Mouse (Mus musculus) embryo, embryonic 10 days (tissue): ENCODE data around the gene Pfkfb4.
A peak's percentile ranks its signal among the peaks of the same experiment; 100 is the strongest.

ENCODE experiments used
- DNase-seq: peaks from one replicate; pipeline ENCODE4 v3.0.0-alpha.2; 2015; ENCODE audit warnings: low spot score

Pfkfb4 gene

DNA sequence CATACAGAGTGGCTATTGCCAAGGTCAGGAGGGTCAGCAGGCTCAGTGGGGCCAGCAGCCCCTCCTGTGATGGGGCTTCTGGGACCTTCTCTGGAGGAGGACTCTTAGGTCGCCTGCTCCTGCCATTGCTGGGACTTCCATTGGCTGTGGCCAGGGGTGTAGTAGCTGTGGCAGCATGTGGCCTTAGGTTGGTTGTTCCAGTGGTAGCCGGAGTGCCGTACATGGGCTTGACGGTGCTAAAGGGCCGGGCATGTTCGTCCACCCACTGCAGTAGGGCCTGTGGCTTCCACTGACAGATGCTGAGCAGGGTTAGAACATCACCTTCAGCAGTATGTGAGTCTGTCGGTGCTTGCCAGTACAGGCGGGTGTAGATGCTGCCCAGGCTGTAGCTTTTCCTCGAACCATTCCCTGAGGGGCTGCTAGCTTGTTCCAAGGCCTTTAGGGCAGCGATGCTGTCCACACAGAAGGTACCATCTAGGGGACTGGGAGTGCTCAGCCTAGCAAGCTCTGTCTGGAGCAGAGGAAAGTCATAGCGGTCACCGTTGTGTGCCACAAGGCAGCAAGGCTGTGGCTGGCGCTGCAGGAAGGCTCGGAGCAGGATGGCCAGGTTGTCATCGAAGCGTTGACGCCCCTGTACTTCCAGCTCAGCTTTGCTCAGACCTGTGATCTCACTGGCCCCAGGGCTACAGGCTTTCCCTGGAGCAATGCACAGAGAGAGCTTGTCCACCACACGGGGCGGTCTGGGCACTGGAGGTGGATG, 66.6 kb downstream of the Pfkfb4 start:
- no peak for DNase-seq

DNA sequence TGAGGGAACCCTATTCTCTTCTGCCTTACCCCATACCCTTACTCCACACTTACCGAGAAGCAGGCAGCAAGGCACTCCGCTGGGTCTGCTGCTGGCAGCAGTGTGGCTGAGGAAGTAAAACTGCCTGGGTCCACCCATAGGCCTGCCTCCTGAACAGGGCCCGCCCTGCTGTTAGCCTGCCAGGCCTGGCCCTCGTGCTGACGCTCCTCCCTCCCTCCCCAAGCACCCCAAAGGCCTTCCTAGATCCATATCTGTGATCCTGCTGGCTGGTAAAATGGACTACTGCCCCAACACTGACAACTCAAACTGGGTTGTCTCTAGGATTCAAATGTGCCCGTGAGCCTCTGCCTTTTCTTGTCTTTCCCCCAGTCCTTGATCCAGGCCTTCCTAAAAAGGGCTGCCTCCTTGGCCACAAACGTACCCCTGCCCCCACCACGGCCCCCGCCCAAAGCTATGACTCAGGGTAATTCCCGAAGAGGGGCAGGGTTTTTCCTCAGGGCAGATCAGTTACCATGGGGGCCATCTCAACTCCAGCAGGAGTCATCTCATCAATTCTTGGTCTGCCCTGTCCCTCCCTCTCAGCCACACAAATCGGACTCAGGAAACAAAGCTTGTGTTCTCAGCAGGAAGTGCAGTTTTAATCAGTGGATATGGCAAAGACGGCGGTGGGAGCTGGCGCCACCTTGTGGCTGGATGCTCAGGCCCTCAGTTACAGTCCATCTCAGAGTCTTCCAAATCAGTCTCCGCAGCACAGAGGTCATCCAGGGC, 67.7 kb downstream of the Pfkfb4 start, which contains the start of gene Trex1:
Gene Trex1 (minus strand): TSS at position 599 of the 768 bp plus-strand sequence.
- peak; percentile 89 for DNase-seq

DNA sequence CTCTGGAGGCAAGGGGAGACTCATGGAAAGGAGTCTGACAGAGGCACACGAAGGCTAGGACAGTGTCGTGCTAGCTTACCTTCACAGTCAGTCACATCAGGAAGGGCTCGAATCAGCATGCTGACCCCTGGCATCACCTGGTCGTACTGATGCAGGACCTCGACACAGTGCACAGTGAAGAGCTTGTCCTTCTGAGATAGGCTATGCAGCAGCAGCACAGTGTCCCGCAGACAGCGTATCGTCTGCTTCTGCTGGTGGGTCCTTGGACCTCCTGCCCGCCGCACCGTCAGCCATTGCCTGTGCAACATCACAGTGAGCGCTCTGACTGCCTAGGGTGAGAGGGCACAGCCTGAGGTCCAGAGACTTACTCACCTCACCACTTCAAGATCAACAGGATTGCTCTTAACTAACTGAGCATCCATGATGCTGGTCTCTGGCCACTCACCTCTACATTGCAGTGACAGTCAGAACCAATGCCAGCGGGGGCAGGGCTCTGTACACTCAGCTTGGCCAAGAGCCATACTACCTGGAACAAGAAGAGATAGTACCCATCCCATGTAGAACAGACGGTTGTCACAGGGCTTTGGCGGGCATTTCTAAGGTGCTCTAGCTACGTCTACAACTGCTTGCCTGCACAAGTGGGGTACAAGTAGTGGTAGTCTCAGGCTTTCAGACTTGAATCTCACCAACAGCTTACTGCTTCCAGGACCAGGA, 68.8 kb downstream of the Pfkfb4 start:
- no peak for DNase-seq

DNA sequence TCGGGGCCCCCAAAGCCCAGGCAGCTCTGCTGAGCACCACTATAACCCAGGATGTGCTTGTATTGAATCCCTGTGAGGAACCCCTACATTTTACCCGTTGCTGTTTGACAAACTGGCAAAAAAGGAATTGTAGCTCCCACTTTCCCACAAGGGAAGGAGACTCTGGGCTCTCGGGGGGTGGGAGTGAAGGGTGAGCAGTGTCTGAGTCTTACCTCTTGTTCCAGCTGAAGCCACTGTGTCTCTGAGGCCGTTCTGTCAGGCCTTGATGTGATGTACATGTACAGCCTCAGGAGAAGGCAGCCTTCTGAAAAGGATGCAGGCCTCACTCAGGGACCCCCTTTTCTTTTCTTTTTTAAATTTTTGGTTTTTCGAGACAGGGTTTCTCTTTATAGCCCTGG, 69.3 kb downstream of the Pfkfb4 start:
- no peak for DNase-seq

DNA sequence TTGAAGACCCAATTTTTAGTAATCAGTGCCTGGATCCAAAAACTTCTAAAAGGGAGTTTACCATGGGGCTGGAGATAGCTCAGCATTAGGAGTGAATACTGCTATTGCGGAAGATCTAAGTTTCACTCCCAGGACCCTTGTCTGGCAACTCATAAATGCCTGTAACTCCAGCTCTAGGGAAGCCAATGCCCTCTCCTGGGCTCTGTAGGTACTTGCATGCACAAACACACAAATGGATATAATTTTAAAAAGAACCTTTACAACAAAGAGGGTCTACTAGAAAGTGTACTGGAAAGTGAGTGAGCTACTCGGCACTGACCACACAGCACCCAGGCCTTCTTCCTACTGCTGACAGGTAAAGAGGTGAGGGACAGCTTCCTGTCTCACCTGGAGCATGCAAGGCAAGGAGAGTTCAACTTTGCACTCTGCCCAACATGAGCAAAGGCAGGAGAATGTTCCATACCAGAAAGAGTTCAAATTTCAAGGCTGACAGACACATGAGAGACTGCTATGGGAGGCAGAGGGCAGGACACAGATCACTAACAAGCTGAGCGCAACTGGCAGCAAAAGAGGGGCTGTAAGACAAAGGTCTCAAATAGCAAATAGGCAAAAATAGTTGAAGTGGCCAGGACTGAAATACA, 76.6 kb downstream of the Pfkfb4 start:
- DNase-seq, result no peak

DNA sequence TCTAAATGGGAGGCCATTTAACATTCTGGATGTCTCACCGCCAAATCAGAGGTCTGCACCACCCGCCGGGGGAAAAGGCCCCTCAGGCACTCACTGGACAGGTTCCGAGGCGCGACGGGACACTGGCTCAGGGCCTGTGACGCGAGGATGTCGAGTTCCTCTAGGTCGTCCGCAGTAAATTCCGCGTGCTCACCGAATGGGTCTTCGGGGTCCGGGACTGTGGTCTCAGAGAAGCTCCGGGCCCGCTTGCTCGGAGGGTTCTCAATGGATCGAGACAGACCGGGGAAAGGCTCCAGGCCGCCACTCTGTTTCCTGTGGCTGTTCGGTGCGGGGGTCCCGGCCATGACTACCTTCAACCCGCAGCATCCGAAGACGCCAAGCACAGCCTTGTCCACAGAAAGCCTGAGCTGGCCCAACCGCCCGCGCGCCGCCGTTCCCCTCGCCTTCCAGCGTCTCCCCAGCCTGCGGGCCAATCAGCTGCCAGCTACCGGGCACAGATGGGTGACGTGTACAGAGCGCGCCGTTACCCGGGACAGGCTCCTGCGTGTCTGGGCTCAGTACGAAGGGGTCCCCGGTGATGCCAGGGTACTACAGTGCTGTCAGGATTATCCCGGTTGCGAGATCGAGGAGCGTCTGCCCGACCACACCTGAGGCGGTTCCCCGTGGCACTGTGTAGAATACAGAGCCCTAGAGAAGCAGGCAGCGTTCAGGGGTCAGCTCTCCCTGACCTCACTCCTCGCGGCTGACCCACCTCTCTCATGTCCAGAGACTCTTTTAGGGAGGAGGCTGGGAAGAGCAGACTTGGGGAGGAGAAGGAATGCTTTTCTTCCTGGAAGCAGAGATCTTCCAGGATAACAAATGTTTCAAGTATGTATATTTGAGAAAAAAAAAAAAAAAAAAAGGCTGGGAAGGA, 82.3 kb downstream of the Pfkfb4 start, which contains the start of gene Atrip:
Gene Atrip (minus strand): TSS at position 464 of the 913 bp plus-strand sequence.
- peak; percentile 96 for DNase-seq

DNA sequence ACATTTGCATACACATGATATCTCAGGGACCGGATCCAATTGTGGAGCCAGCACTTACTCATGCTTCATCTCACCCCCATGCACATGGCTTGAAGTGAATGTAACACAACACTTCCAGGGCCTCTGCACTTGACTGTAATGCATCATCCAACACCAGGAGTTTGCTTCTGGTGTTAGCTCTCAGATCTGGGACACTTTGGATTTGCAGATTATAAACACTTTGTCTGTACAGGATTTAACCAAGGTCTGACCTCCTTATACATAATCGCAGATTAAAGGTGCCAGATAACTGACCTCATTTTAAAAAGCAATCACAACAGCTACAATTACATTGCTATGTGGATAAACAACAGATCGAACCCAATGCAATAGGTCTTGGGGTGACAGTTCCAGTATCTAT, 88.9 kb downstream of the Pfkfb4 start:
- DNase-seq, result no peak

DNA sequence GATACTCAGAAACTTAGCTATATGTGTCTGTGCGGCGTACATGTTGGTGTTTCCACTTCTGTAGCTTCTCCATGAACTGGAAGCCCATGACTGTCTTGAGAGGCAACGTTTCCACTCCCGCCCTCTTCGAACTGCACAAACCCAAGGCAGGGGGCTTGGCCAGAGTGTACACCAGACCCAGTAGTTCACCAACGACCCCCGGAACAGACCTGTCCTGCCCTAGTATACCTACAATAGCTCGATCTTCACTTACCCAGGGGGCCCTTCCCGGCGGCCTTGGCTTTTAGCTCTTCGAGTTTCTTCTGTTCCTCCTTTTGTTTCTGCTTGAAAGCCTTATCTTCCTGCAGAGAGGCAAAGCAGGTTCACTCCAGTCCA, 90.2 kb downstream of the Pfkfb4 start:
- DNase-seq, result no peak
